Comparison of ENCODE assay signal across 8 mouse cellular contexts in genomic region chr11:105944770-105945672, GRCm38 (mm10). TPM values are rescaled to one million over a fixed set of nuclear protein-coding genes. Genes with fewer than 3 reads are reported as not detected.
A peak's percentile ranks its signal among the peaks of the same experiment; 100 is the strongest.
DNase-seq lines count a peak whose midpoint lies in the region; ATAC-seq and TF ChIP-seq lines count a peak whose summit lies in the region.

No protein-coding gene starts in this region.

- no peaks in the 10 kb centered on the region for H3K9me3 ChIP-seq in forebrain, embryonic 16.5 days (ENCODE audit: control insufficient read depth, low read length)
- no peaks in the 10 kb centered on the region for H3K9me3 ChIP-seq in intestine, embryonic 16.5 days (ENCODE audit: control insufficient read depth, low read length)
- H3K9me3 ChIP-seq in lung, embryonic 14.5 days (ENCODE audit: low read depth, low read length), result no peaks in the 10 kb centered on the region

- peak overlapping the region; percentile 61 for H3K4me3 ChIP-seq in forebrain, embryonic 16.5 days (replicated peaks; ENCODE audit: low read length)
- H3K4me3 ChIP-seq in intestine, embryonic 16.5 days (ENCODE audit: low read length), result peak overlapping the region; percentile 68
- H3K4me3 ChIP-seq in lung, embryonic 14.5 days (ENCODE audit: low read depth, low read length), result peak overlapping the region; percentile 59

- H3K9ac ChIP-seq in forebrain, embryonic 16.5 days (replicated peaks; ENCODE audit: low read depth, low read length), result no peak overlapping the region; the same call in 1 of the 2 replicates
- H3K9ac ChIP-seq in intestine, embryonic 16.5 days (ENCODE audit: low read depth, low read length), result peak overlapping the region; percentile 76
- no peak overlapping the region for H3K9ac ChIP-seq in lung, embryonic 14.5 days

- H3K36me3 ChIP-seq in forebrain, embryonic 16.5 days (ENCODE audit: control insufficient read depth, insufficient read depth), result no peaks in the 10 kb centered on the region
- H3K36me3 ChIP-seq in intestine, embryonic 16.5 days (ENCODE audit: control insufficient read depth, insufficient read depth, low read length), result no peaks in the 10 kb centered on the region
- no peaks in the 10 kb centered on the region for H3K36me3 ChIP-seq in lung, embryonic 14.5 days (ENCODE audit: insufficient read depth)

- no peak overlapping the region; the same call in 1 of the 2 replicates for H3K27ac ChIP-seq in forebrain, embryonic 16.5 days (ENCODE audit: low read length)
- H3K27ac ChIP-seq in intestine, embryonic 16.5 days (ENCODE audit: low read length), result peak overlapping the region; percentile 90
- H3K27ac ChIP-seq in lung, embryonic 14.5 days (ENCODE audit: low read depth), result peak overlapping the region; percentile 84

- DNase-seq in embryo, embryonic 10.5 days (ENCODE audit: low spot score), result peak; percentile 21
- DNase-seq in embryo, embryonic 11 days, result no peak
- DNase-seq in lung, embryonic 14.5 days, result peak; percentile 66
- DNase-seq in frontal cortex, postnatal 36 days (ENCODE audit: low spot score in 2 of 2), result no peak
- no peak for DNase-seq in layer of hippocampus, adult 8-10 months (ENCODE audit: low spot score in 2 of 2)

- TF ChIP-seq CTCF in lung, embryonic 14.5 days (IDR thresholded peaks at IDR 0.05; ENCODE audit: low read depth), result no peak

- peak; percentile 1; the same call in 1 of the 2 replicates for ATAC-seq in forebrain, embryonic 16.5 days
- peak; percentile 36 for ATAC-seq in intestine, embryonic 16.5 days
- ATAC-seq in lung, embryonic 14.5 days (ENCODE audit: insufficient read depth), result no peak
- no peak for ATAC-seq in activated CD4-positive, CD25-positive, alpha-beta regulatory T cell, adult 4 months

- peak overlapping the region; percentile 78 for H3K4me2 ChIP-seq in forebrain, embryonic 16.5 days (ENCODE audit: low read length)
- H3K4me2 ChIP-seq in intestine, embryonic 16.5 days (ENCODE audit: low read depth, low read length), result peak overlapping the region; percentile 96
- peak overlapping the region; percentile 94 for H3K4me2 ChIP-seq in lung, embryonic 14.5 days

- no peaks in the 10 kb centered on the region; the same call in 1 of the 2 replicates for H3K27me3 ChIP-seq in forebrain, embryonic 16.5 days (replicated peaks; ENCODE audit: control insufficient read depth, insufficient read depth, low read length)
- H3K27me3 ChIP-seq in intestine, embryonic 16.5 days (replicated peaks; ENCODE audit: control insufficient read depth, insufficient read depth, low read length), result peaks cover 4% of the 10 kb centered on the region; the same call in 1 of the 2 replicates
- H3K27me3 ChIP-seq in lung, embryonic 14.5 days (ENCODE audit: insufficient read depth, low read length), result peaks cover 12% of the 10 kb centered on the region

- WGBS in forebrain, embryonic 16.5 days, result 72% methylated on average over 16 of the region's 16 CpGs
- WGBS in intestine, embryonic 16.5 days, result 60% methylated on average over 16 of the region's 16 CpGs
- WGBS in lung, embryonic 14.5 days, result 57% methylated on average over 16 of the region's 16 CpGs

- H3K4me1 ChIP-seq in forebrain, embryonic 16.5 days (replicated peaks; ENCODE audit: control insufficient read depth, insufficient read depth, low read length), result peaks cover 20% of the 10 kb centered on the region
- H3K4me1 ChIP-seq in intestine, embryonic 16.5 days (ENCODE audit: control insufficient read depth, insufficient read depth, low read length), result peaks cover 15% of the 10 kb centered on the region
- 0 out of 2 replicates have a peak, but pooled peaks cover 8% of the 10 kb centered on the region for H3K4me1 ChIP-seq in lung, embryonic 14.5 days (ENCODE audit: insufficient read depth)

RNA-seq across cellular contexts. Expression of gene Cyb561, which starts 8.1 kb away (rescaled TPM):
- 30.8 and 41.4 TPM in 2 replicates for polyA plus RNA-seq in forebrain, embryonic 16.5 days (2015; fragmentation: Nextera tagmentation; extraction: Ambion mirVana)
- polyA plus RNA-seq in intestine, embryonic 16.5 days (2015; fragmentation: Nextera tagmentation; extraction: Ambion mirVana), result 43.9 and 46.5 TPM in 2 replicates
- 26.5 and 28.3 TPM in 2 replicates for polyA plus RNA-seq in lung, embryonic 14.5 days (2014; fragmentation: Nextera tagmentation; extraction: Ambion mirVana)
- total RNA-seq in layer of hippocampus, adult 8-10 months (2022), result 10 to 100 TPM; 48.1 to 63.3 (median 58.7) TPM
- 1 to 10 TPM in 1 of 2 experiments, under 1 TPM in 1; 0.63 to 1.4 TPM for polyA plus RNA-seq in activated CD4-positive, CD25-positive, alpha-beta regulatory T cell, adult 4 months (2017; shearing (Covaris generic))

RNA-seq across cellular contexts. Expression of gene Ace, which starts 22.7 kb away (rescaled TPM):
- 3.2 and 3.3 TPM in 2 replicates for polyA plus RNA-seq in forebrain, embryonic 16.5 days (2015; fragmentation: Nextera tagmentation; extraction: Ambion mirVana)
- 18.6 and 41.2 TPM in 2 replicates for polyA plus RNA-seq in intestine, embryonic 16.5 days (2015; fragmentation: Nextera tagmentation; extraction: Ambion mirVana)
- 4.8 and 5.4 TPM in 2 replicates for polyA plus RNA-seq in lung, embryonic 14.5 days (2014; fragmentation: Nextera tagmentation; extraction: Ambion mirVana)
- 10 to 100 TPM in 3 of 4 experiments, 1 to 10 TPM in 1; 7.8 to 10.9 (median 10.6) TPM for total RNA-seq in layer of hippocampus, adult 8-10 months (2022)
- polyA plus RNA-seq in activated CD4-positive, CD25-positive, alpha-beta regulatory T cell, adult 4 months (2017; shearing (Covaris generic)), result under 1 TPM in 1 of 2 experiments, not detected in 1; 0.11 TPM

RNA-seq across cellular contexts. Expression of gene Ace3, which starts 49.5 kb away (rescaled TPM):
- not detected in 2 replicates for polyA plus RNA-seq in forebrain, embryonic 16.5 days (2015; fragmentation: Nextera tagmentation; extraction: Ambion mirVana)
- 0.07 TPM in 1 of 2 replicates, not detected in the other for polyA plus RNA-seq in intestine, embryonic 16.5 days (2015; fragmentation: Nextera tagmentation; extraction: Ambion mirVana)
- polyA plus RNA-seq in lung, embryonic 14.5 days (2014; fragmentation: Nextera tagmentation; extraction: Ambion mirVana), result not detected in 2 replicates
- total RNA-seq in layer of hippocampus, adult 8-10 months (2022), result not detected
- polyA plus RNA-seq in activated CD4-positive, CD25-positive, alpha-beta regulatory T cell, adult 4 months (2017; shearing (Covaris generic)), result not detected

Comparison
In these comparisons a context has a peak if more than half of its experiments do, and no peak if none do; other contexts are left out.
1. DNase-seq: peak in embryo, embryonic 10.5 days (single experiment) and lung, embryonic 14.5 days (single experiment); none in embryo, embryonic 11 days (single experiment), frontal cortex, postnatal 36 days (0 of 2) and layer of hippocampus, adult 8-10 months (0 of 2).
2. ATAC-seq: peak in forebrain, embryonic 16.5 days (single experiment) and intestine, embryonic 16.5 days (single experiment); none in lung, embryonic 14.5 days (single experiment) and activated CD4-positive, CD25-positive, alpha-beta regulatory T cell, adult 4 months (single experiment).
3. RNA of gene Cyb561, which starts 8.1 kb away (polyA plus RNA-seq): 43.9 to 46.5 TPM in intestine, embryonic 16.5 days, 30.8 to 41.4 TPM in forebrain, embryonic 16.5 days and 26.5 to 28.3 TPM in lung, embryonic 14.5 days; 0.63 to 1.4 TPM in activated CD4-positive, CD25-positive, alpha-beta regulatory T cell, adult 4 months; every median in the first group is over 10 times any median in the second.
4. Peak in every context shown above with its lines, with median percentiles within 50 percentile points of each other: H3K4me2 ChIP-seq and H3K4me3 ChIP-seq.